Mouse (Mus musculus): ENCODE results near the gene G430095P16Rik. TPM values are rescaled to one million over a fixed set of nuclear protein-coding genes. Genes with fewer than 3 reads are reported as not detected.

G430095P16Rik gene
- total and polyA plus RNA-seq, 2 experiments from 2014 or later, result 1.0 to 3.0 TPM

DNA sequence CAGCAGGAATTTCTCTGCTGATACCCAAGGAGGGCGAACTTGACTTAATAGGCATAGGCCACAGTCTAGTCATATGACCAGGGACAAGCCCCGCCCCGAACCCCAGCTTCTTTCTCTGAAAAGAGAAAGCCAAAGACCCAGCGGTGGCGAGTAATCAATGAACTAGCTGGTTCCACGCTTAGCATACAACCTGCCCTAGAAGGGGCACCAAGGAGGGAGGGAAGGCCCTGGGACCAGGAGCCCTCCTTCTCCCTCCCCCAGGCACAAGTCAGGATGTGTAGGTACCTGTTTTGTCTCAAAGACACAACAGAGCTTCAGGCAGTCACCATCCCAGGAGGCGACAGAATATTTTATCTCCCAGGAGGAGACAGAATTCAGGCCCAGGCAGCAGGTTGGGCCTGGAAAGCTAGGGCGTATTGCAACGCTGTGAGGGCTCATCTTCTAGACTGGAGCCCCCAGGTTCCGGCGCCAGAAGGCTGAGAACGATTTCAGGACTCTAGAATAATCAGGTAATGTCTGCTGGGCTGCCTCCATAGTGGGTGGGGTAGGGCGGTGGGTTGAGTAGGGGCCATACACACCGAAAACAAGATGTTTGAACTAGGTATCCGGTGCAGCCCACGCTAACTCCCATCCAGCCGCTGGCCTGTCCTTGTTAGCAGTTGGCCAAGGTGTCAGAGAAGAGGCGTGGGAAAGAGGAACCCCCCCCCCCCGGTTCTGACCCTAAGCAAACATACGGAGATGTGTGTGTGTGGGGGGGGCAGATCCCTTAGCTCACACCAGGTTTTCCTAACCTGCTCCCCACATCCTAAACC is 36.4 kb upstream of the G430095P16Rik start, which contains the start of gene Trmt1:
Trmt1 (plus strand) TSS at position 117 of the 812 bp plus-strand sequence.
- no peaks in the 10 kb centered on the region for H3K27me3 ChIP-seq (ENCODE audit: control insufficient read depth, insufficient read depth, low read length)
- H3K4me3 ChIP-seq (ENCODE audit: low read depth, low read length), result peak within 1 kb of the TSS; percentile 100
- H3K9ac ChIP-seq (replicated peaks; ENCODE audit: low read depth, low read length), result peak within 1 kb of the TSS; percentile 98
- ATAC-seq (ENCODE audit: insufficient read depth, low read depth) (no peak), DNase-seq (ENCODE audit: low spot score) (peak; percentile 1)
- 14% methylated on average over 20 of the region's 20 CpGs for WGBS
- H3K4me2 ChIP-seq (ENCODE audit: low read depth, low read length), result peak within 1 kb of the TSS; percentile 89
- no peaks in the 10 kb centered on the region for H3K9me3 ChIP-seq (replicated peaks; ENCODE audit: control insufficient read depth, low read length)
- peaks cover 30% of the 10 kb centered on the region for H3K4me1 ChIP-seq (ENCODE audit: control insufficient read depth, insufficient read depth)
- peak within 1 kb of the TSS; percentile 86; the same call in 1 of the 2 replicates for H3K27ac ChIP-seq (ENCODE audit: low read depth)
- no peaks in the 10 kb centered on the region; the same call in 1 of the 2 replicates for H3K36me3 ChIP-seq (replicated peaks; ENCODE audit: control insufficient read depth, insufficient read depth, low read length)
- TF ChIP-seq CTCF (IDR thresholded peaks at IDR 0.05; ENCODE audit: low read depth) (no peak), EP300 (IDR thresholded peaks at IDR 0.05; ENCODE audit: low read depth) (no peak)

DNA sequence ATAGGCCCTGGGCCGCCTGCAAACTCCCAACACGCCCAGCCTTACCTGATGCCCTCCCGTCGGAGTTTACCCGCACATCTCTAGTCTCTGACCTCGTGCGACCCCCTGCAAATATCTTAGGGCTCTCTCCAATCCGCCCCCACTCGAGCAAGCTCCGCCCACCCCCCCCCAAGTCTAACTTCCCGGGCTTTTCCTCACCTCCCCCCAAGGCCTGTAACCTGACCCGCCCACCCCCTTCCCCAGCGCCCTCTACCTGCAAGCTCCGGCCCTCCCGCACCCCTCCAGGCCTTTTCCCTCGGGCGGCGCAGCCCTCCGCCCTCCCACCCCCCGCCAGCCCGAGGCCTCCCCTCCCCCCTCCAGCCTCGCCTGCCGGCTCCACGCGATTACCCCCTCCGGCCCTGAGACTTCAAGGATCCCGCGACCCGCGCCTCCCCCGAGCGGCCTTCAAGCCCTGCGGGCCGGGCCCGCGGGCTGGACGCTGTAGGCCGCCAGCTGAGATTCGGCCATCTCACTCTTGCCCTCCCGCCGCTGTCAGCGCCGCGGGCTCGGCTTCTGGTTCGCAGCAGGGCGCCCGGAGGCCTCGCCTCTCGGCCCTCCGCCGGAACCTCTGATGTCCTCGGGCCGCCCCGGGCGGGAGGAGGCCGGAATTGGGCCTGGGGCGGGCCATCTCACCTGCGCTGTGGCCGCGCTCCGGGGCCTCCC is 35.7 kb upstream of the G430095P16Rik start:
- Histone ChIP-seq H3K4me1 (ENCODE audit: control insufficient read depth, insufficient read depth) (peaks cover 30% of the 10 kb centered on the region), H3K9ac (replicated peaks; ENCODE audit: low read depth, low read length) (peak overlapping the region; percentile 98), H3K4me2 (ENCODE audit: low read depth, low read length) (peak overlapping the region; percentile 89), H3K36me3 (replicated peaks; ENCODE audit: control insufficient read depth, insufficient read depth, low read length) (peaks cover 4% of the 10 kb centered on the region; the same call in 1 of the 2 replicates), H3K9me3 (replicated peaks; ENCODE audit: control insufficient read depth, low read length) (no peaks in the 10 kb centered on the region), H3K27ac (ENCODE audit: low read depth) (peak overlapping the region; percentile 86), H3K4me3 (ENCODE audit: low read depth, low read length) (peak overlapping the region; percentile 100), H3K27me3 (ENCODE audit: control insufficient read depth, insufficient read depth, low read length) (no peaks in the 10 kb centered on the region)
- under 1% methylated on average over 56 of the region's 62 CpGs for WGBS
- TF ChIP-seq CTCF (IDR thresholded peaks at IDR 0.05; ENCODE audit: low read depth), result no peak
- no peak for TF ChIP-seq EP300 (IDR thresholded peaks at IDR 0.05; ENCODE audit: low read depth)
- DNase-seq (ENCODE audit: low spot score) (peak; percentile 29), ATAC-seq (ENCODE audit: insufficient read depth, low read depth) (peak; percentile 31)

DNA sequence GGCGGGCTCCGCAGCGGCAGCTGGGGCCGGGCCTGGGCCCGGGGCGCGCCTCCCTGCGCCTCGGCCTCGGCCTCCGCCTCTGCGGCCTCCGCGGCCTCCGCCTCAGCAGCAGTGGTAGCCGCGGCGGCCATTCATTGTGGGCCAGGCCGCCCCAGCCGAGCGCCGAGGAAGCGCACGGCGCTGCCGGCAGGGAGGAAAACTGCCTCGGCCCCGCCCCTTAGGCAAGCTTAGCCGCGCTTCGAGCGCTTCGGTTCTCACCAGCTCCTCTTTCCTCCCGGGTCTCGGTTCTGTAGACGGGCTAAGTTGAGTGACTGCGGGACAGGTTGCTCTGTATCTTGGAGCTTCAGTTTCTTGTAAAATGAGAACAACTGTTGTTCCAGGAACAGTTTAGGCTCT is 35.1 kb upstream of the G430095P16Rik start, which contains the start of gene Nacc1:
Nacc1 (minus strand) TSS at position 158 of the 396 bp plus-strand sequence.
- Histone ChIP-seq H3K9ac (replicated peaks; ENCODE audit: low read depth, low read length) (peak within 1 kb of the TSS; percentile 98), H3K4me2 (ENCODE audit: low read depth, low read length) (peak within 1 kb of the TSS; percentile 89), H3K36me3 (replicated peaks; ENCODE audit: control insufficient read depth, insufficient read depth, low read length) (peaks cover 9% of the 10 kb centered on the region), H3K27me3 (ENCODE audit: control insufficient read depth, insufficient read depth, low read length) (no peaks in the 10 kb centered on the region), H3K27ac (ENCODE audit: low read depth) (peak within 1 kb of the TSS; percentile 86), H3K4me1 (ENCODE audit: control insufficient read depth, insufficient read depth) (peaks cover 30% of the 10 kb centered on the region), H3K9me3 (replicated peaks; ENCODE audit: control insufficient read depth, low read length) (no peaks in the 10 kb centered on the region), H3K4me3 (ENCODE audit: low read depth, low read length) (peak within 1 kb of the TSS; percentile 100)
- TF ChIP-seq EP300 (IDR thresholded peaks at IDR 0.05; ENCODE audit: low read depth), result no peak
- TF ChIP-seq CTCF (IDR thresholded peaks at IDR 0.05; ENCODE audit: low read depth), result 0 out of 2 replicates have a peak, but pooled peaks have one; percentile 1
- DNase-seq (ENCODE audit: low spot score) (peak; percentile 82), ATAC-seq (ENCODE audit: insufficient read depth, low read depth) (peak; percentile 85)
- under 1% methylated on average over 25 of the region's 37 CpGs for WGBS

DNA sequence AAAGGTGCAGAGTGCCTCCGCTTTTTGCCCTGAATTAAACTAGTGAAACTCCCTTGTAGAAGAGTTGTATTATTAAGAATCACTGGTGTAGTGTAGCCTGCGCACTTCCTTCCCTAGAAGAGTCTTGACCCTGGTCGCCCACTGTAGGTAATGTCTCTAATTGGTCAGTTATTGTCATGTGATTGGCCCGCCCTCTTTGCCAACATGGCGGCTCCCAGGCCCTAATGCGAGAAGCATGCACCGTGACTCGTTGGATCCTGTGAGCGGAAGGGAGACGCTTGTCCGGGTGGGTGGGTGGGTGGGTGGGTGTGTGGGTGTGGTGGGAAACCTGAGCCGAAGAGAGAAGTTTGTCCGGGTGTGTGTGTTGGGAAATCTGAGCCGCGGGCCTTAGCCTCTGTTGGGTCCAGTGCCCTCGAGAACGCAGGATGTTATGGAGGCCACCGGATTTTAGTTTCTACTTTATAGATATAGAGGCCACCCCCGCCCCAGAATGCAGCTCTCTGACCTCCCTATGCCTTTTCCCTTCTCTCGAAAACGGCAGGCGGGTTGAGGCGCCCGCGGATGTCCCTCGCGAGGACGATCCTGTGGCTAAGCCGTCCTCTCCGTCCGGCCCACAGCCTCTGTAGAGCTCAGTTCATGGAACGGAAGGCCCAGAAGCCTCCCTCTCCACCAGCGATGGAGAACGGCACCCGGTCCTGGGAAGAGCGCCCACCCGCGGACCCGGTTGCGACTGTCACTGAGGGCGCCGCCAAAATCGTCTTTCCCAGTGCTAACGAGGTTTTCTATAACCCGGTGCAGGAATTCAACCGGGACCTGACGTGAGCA is 33.5 kb upstream of the G430095P16Rik start:
- DNase-seq (ENCODE audit: low spot score) (peak; percentile 94), ATAC-seq (ENCODE audit: insufficient read depth, low read depth) (peak; percentile 84)
- Histone ChIP-seq H3K27ac (ENCODE audit: low read depth) (peak overlapping the region; percentile 26), H3K27me3 (ENCODE audit: control insufficient read depth, insufficient read depth, low read length) (no peaks in the 10 kb centered on the region), H3K4me1 (ENCODE audit: control insufficient read depth, insufficient read depth) (peaks cover 30% of the 10 kb centered on the region), H3K4me2 (ENCODE audit: low read depth, low read length) (peak overlapping the region; percentile 83), H3K9ac (replicated peaks; ENCODE audit: low read depth, low read length) (peak overlapping the region; percentile 53), H3K9me3 (replicated peaks; ENCODE audit: control insufficient read depth, low read length) (no peaks in the 10 kb centered on the region), H3K36me3 (replicated peaks; ENCODE audit: control insufficient read depth, insufficient read depth, low read length) (peaks cover 23% of the 10 kb centered on the region), H3K4me3 (ENCODE audit: low read depth, low read length) (peak overlapping the region; percentile 59)
- TF ChIP-seq EP300 (IDR thresholded peaks at IDR 0.05; ENCODE audit: low read depth), result no peak
- TF ChIP-seq CTCF (IDR thresholded peaks at IDR 0.05; ENCODE audit: low read depth), result no peak
- under 1% methylated on average over 47 of the region's 47 CpGs for WGBS

DNA sequence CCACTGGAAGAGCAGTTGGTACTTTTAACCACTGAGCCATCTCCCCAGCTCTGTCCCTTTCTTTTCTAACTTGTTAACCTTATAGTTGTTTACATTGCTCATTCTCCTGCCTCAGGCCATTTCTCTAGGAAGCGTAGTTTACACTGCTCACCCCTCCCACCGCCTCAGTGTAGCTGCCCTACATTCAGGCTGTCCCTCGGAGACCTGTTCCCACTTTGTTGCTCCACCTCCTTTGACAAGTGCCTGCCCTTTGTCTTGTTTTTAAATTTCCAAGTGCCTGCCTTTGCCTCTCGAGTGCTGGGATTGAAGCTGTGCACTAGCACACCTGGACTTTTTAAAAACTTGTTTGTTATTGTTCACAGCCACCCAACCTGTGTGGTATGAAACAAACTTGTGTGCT is 29.5 kb upstream of the G430095P16Rik start:
- Histone ChIP-seq H3K9ac (replicated peaks; ENCODE audit: low read depth, low read length) (no peak overlapping the region), H3K27me3 (ENCODE audit: control insufficient read depth, insufficient read depth, low read length) (no peaks in the 10 kb centered on the region), H3K4me1 (ENCODE audit: control insufficient read depth, insufficient read depth) (peaks cover 11% of the 10 kb centered on the region), H3K4me2 (ENCODE audit: low read depth, low read length) (no peak overlapping the region), H3K36me3 (replicated peaks; ENCODE audit: control insufficient read depth, insufficient read depth, low read length) (peaks cover 50% of the 10 kb centered on the region), H3K9me3 (replicated peaks; ENCODE audit: control insufficient read depth, low read length) (no peaks in the 10 kb centered on the region), H3K4me3 (ENCODE audit: low read depth, low read length) (no peak overlapping the region), H3K27ac (ENCODE audit: low read depth) (no peak overlapping the region)
- WGBS, result 58% methylated on average over 4 of the region's 4 CpGs
- no peak for TF ChIP-seq EP300 (IDR thresholded peaks at IDR 0.05; ENCODE audit: low read depth)
- TF ChIP-seq CTCF (IDR thresholded peaks at IDR 0.05; ENCODE audit: low read depth), result no peak
- DNase-seq (ENCODE audit: low spot score), result no peak
- ATAC-seq (ENCODE audit: insufficient read depth, low read depth), result no peak
